Mouse (Mus musculus) CH12F3 (cell line): Measurements from ENCODE around the gene Apoa4.

Experiments
- in situ Hi-C: fragments of 300-500 bp; cut with MboI; formaldehyde crosslinking; loops from 2 replicates; pipeline ENCODE4 v1.14.3; 2020; ENCODE audit warnings: low sequenced_read_pairs

Apoa4 gene

DNA sequence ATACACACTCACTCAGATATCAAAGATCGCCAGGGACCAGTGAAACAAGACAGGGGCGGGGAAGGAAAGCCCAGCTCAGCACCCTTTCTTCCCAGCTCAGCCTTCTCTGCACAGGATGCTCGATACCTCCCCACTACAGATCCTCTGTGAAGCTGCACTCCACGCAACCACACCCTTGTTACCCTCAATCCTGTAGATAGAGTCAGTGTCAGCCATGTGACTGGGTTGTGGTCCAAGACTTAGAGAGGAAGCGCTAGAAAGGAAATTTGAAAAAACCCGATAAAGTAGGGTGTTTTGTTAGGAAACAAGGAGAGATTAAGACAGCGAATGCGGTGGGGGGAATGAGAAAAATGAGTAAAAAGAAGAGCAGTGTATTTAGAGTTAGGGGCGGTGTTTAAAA, 31.6 kb downstream of the Apoa4 start:
- in situ Hi-C loops = no loop called here

DNA sequence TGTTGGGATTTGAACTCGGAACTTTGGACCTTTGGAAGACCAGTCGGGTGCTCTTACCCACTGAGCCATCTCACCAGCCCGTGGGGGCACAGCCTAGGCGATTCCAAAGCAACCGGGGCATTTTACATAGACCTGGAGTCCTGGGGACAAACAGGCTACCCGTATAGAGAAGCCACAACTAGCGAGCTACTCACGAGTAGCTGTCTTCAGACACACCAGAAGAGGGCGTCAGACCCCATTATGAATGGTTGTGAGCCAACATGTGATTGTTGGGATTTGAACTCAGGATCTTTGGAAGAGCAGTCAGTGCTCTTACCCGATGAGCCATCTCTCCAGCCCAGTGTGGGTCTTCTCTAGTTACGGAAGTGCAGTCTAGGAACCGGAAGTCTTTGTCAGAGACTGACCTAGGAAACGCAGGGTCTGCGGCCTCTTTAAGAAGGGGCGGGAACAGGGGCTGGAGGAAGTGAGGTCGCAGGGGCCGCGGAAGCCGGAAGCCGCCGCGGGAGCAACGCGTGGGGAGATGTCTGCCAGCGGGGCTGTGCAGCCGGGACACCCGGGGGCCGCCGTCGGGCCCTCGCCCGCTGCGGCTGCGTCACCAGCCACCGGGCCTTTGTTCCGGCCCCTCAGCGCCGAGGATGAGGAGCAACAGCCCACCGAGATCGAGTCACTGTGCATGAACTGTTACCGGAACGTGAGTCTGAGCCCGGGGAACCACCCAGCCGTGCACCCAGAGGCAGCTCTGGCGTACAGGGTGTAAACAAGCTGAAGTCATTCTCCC, 32.4 kb downstream of the Apoa4 start, which contains the start of gene Zpr1:
Gene Zpr1, plus strand, starts transcription at position 388 of the 778 bp plus-strand sequence.
- in situ Hi-C loops = no loop called here

DNA sequence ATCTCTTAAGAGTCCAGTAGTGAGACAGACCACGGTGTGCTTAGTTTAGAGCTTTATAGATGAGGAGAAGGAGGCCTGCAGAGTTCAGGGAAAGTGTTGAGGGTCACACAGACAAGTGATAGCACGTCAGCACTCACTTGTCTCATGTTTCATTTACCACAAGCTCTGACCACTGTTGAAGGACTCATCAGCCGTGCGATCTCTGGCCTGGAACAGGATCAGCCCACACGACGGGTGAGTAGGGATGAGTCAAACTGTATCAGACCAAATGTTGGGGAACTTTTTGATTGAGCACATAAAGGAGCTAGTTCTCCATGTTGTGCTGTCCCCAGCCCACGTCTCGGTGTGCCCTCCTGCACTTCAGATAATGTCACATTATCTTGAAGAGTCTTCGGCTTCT, 34.0 kb downstream of the Apoa4 start:
- in situ Hi-C loops = no loop called here

DNA sequence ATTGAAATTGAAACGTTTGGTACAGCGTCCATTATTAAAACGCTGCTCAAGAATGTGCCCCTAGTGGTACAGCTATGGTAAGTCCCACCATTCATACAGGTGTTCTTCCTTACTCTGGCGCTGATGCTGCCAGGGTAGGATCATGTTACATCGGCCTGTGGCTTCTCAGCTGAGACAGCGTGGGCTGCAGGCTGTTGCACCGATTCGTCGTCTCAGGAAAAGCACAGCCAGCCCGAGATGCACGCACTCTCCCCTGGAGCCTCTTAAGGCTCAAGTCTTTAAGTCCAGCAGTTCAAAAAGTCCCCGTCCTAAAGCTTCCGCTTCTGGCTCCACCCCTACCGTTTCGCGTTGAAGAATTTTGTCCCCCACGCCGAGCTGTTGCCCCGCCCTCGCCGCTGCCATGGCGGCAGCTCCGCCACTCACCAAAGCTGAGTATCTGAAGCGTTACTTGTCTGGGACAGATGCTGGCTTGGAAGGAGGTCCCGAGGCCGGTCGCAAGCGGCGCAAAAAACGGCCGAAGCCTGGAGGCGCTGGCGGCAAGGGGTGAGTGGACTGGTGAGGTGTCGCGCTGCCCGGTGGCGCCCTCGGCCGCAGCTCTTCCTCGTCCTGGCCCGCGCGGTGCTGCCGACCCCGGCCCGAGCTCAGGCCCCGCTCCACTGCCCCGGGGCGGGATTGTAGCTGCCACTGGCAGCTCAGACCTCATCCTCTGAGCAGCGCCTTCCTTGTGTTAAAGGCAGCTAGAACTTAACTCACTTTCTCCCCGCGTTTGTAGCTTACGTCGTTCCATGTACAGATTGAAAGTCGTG, 42.3 kb downstream of the Apoa4 start, which contains the start of gene Bud13:
Gene Bud13, plus strand, starts transcription at position 378 of the 806 bp plus-strand sequence.
- in situ Hi-C loops = no loop called here
